Mouse (Mus musculus): ENCODE data around the gene Bmp5.
"Not testable (repeated sequence)": the region's sequence is repeated elsewhere in the genome, so short reads cannot be mapped to it uniquely, and the experiment has no call there.

The Bmp5 gene

GRCm38 (mm10) chr9:75775129-75775845, at the start of gene Bmp5:
Bmp5 (plus strand) TSS chr9:75775364.
- no peak for DNase-seq (ENCODE audit: low spot score in 2 of 2)

GRCm38 (mm10) chr9:75760075-75760474, 15.1 kb upstream of the Bmp5 start:
- no peak for DNase-seq (ENCODE audit: low spot score in 2 of 2)

GRCm38 (mm10) chr9:75761567-75761966, 13.6 kb upstream of the Bmp5 start:
- DNase-seq (ENCODE audit: low spot score in 2 of 2), result no peak

- DNase-seq (ENCODE audit: low spot score in 2 of 2), result peak in 1 of 2 experiments; percentile 9
Measured at GRCm38 (mm10) chr9:75762487-75762886, 12.7 kb upstream of the Bmp5 start.

- DNase-seq (ENCODE audit: low spot score in 2 of 2), result no peak
Measured at GRCm38 (mm10) chr9:75764792-75765191, 10.4 kb upstream of the Bmp5 start.

DNA sequence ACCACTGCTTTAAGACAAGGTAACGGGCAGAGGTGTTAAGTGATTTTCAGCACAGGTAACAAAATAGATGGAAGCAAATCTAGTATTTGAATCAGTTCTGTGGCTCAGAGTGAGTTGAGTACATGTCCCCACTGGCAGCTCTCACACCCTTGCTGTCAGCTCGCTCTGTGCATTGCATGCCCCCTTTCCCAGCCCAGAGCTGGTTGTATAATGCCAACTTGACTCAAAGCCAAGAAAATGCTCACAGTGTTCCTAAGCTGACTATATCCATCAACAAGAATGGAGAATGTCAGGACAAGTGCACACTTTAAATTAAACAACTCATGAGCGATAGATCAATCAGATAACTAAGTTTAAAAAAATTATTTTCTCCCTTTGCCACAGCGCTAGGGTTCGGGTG, 8.6 kb upstream of the Bmp5 start:
- no peak for DNase-seq (ENCODE audit: low spot score in 2 of 2)

- DNase-seq (ENCODE audit: low spot score in 2 of 2), result no peak
Measured at GRCm38 (mm10) chr9:75769042-75769441, 6.1 kb upstream of the Bmp5 start.

GRCm38 (mm10) chr9:75776153-75776552, 989 bp downstream of the Bmp5 start:
- no peak for DNase-seq (ENCODE audit: low spot score in 2 of 2)

DNA sequence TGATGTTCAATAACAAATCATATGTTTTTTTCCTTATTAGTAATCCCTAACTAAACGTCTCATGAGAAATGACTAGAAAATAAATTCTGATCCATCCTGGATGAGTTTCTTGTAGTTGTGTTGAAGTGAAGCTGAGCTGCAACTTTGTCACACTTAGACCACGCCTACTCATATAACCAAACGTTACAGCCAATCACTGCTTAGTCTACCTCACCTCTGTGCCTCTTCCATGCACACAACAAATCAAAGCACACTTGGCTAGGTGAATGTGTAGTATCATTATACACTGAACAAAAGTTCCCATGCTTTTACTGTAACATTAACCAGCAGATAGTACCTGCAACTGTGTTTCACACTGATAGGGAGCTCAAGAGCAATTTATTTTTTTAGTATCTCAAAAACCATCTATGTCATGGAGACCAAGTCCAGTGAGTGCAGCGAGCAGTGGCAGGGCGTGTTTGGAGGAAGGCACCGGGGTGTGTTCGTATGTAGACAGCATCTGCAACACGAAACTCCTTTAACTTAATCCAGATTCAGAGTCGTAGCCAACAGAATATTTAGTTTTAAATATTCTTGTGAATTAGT, 3.7 kb downstream of the Bmp5 start:
- no peak for DNase-seq (ENCODE audit: low spot score in 2 of 2)

GRCm38 (mm10) chr9:75780558-75781276, 5.6 kb downstream of the Bmp5 start:
- DNase-seq (ENCODE audit: low spot score in 2 of 2), result no peak

GRCm38 (mm10) chr9:75781600-75781999, 6.4 kb downstream of the Bmp5 start:
- no peak for DNase-seq (ENCODE audit: low spot score in 2 of 2)

GRCm38 (mm10) chr9:75783573-75783972, 8.4 kb downstream of the Bmp5 start:
- DNase-seq (ENCODE audit: low spot score in 2 of 2), result no peak

DNA sequence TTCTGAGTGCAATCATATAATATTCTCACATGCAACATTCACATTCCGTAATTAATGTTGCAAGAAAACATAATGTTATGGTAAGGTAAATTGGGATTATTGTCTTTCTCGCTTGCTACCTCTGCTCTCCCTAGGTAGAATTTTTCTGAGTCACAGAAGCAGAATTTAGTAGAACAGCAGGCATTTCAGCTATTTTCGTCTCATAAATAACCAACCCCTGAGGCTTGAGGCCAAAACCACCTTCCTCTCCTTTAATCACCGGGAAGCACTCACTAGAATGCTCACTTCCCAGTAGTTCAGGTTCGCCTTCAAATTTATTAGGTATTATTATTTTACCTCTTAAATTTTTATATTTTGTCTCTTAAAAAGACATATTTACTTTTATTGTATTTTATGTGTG, 10.8 kb downstream of the Bmp5 start:
- DNase-seq (ENCODE audit: low spot score in 2 of 2), result no peak

DNA sequence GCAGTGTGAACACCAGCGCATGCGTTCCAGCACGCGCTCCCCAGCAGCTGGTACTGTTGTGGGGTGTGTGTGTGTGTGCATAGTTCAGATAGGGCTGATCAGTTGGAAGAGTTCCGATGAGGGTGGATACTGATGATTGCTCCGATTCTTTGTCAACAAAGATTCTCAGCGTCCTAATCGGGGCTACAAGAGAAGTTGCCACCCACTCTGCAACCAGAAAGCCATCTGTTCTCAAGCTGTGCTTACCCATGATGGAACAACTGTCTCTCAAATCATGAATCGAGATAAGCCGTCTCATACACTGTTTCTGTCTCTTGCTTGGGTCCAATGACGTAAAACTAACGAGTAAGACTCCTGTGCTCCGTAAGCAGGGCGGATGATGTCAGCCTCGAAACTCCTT, 12.0 kb downstream of the Bmp5 start:
- DNase-seq (ENCODE audit: low spot score in 2 of 2), result no peak

- no peak for DNase-seq (ENCODE audit: low spot score in 2 of 2)
Measured at GRCm38 (mm10) chr9:75789879-75790428, 14.8 kb downstream of the Bmp5 start.

- DNase-seq (ENCODE audit: low spot score in 2 of 2), result no peak
Measured at GRCm38 (mm10) chr9:75804940-75805339, 29.8 kb downstream of the Bmp5 start.

GRCm38 (mm10) chr9:75808179-75808578, 33.0 kb downstream of the Bmp5 start:
- DNase-seq (ENCODE audit: low spot score in 2 of 2), result not testable (repeated sequence)

GRCm38 (mm10) chr9:75808659-75809058, 33.5 kb downstream of the Bmp5 start:
- DNase-seq (ENCODE audit: low spot score in 2 of 2), result no peak

- DNase-seq (ENCODE audit: low spot score in 2 of 2), result no peak
Measured at GRCm38 (mm10) chr9:75815161-75815560, 40.0 kb downstream of the Bmp5 start.

GRCm38 (mm10) chr9:75818400-75818799, 43.2 kb downstream of the Bmp5 start:
- no peak for DNase-seq (ENCODE audit: low spot score in 2 of 2)

GRCm38 (mm10) chr9:75832468-75832867, 57.3 kb downstream of the Bmp5 start:
- DNase-seq (ENCODE audit: low spot score in 2 of 2), result no peak

DNA sequence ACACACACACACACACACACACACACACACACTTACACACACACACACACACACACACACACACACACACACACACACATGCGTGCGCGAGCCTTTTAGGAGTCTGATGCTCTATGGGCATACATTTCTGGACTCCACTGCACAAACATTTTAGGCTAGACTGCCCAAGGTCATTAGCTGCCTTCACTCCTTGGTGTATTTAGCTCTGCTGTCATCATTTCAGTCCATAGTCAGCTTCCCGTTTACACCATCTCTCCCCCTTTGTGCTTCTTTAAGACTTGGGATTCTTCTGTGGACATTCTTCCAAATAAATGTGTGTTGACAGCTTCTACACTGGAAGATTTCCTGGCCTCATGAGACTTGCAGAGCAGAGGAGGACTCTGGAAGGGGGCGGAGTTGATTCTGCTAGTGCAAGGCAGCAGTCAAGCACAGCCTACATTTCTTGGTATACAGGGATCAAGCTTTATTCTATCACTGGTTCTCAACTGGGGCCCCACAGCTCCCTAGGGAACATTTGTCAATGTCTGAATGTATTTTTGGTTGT, 58.1 kb downstream of the Bmp5 start:
- DNase-seq (ENCODE audit: low spot score in 2 of 2), result no peak
